Mouse (Mus musculus) megakaryocyte, embryonic 14.5 days (primary cell): ENCODE measurements at regions not wholly inside any gene's neighbourhood (a gene's known extent, or its start where the extent isn't known, plus 50 kb on each side); places are given as distances from the start of the nearest gene placed in this dataset.

Source experiments
- FLI1 ChIP-seq: IDR thresholded peaks from 2 replicates; pipeline ENCODE4 v1.6.1; 2012; ENCODE audit warnings: low read length, inconsistent platforms, mixed read lengths
- GATA1 ChIP-seq: IDR thresholded peaks from 3 replicates; pipeline ENCODE4 v1.6.1; 2012; ENCODE audit warnings: mixed read lengths, low read length, inconsistent platforms, borderline replicate concordance

DNA sequence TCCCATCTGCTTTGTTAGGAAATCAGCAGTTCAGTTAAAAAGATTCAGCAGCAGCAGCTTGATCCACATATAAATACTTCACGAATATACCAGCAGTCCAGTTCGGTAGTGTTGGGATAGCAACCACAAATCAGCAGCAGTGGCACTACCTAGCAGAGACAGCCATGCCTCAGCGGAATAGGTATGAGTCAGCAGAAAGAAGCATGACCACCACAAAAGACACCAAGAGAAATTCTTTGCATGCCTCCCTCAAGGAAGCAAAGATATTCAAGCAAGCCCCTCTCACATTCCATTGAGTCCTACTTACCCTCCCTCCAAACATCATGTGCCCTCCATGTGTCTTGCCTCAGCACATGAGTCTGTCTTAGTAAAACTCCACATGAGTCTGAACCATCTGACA is 117.5 kb upstream of the Cpeb2 start:
- TF ChIP-seq GATA1 = no peak
- no peak for TF ChIP-seq FLI1
